Mouse (Mus musculus) urinary bladder, postnatal 0 days (tissue): Measurements from ENCODE around the gene Zbtb18. TPM values are rescaled to one million over a fixed set of nuclear protein-coding genes. Genes with fewer than 3 reads are reported as not detected.

Experiments used
- polyA plus RNA-seq: library from polyadenylated mRNA; unstranded; fragments of >200 nt; fragmentation: Nextera tagmentation; extraction: Ambion mirVana; gene quantifications from 2 replicates; pipeline ENCODE4 v1.2.1, GENCODE M21; 2015

Zbtb18 gene
- 2.6 TPM in 2 replicates for polyA plus RNA-seq

GRCm38 (mm10) chr1:177442196-177442808, at the start of gene Zbtb18:
Zbtb18 (plus strand) TSS chr1:177442351.

Other genes starting within 250 kb of the Zbtb18 start
- gene Akt3, start 184.1 kb upstream of the Zbtb18 start, polyA plus RNA-seq = 3.7 and 4.5 TPM in 2 replicates